Mouse (Mus musculus) CD4-positive naive resting alpha-beta T cell, adult 57 days (primary cell): ENCODE results near the gene Olfr782. TPM values are rescaled to one million over a fixed set of nuclear protein-coding genes. Genes with fewer than 3 reads are reported as not detected.

Experiments
- total RNA-seq: library from RNA; stranded (reverse); gene quantifications from one replicate; pipeline ENCODE4 v1.2.4, GENCODE M21; 2023

Olfr782 gene
- not detected for total RNA-seq

GRCm38 (mm10) chr10:129348550-129348949 is at the start of gene Olfr782:
TSS of gene Olfr782 (plus strand) at chr10:129348850.

GRCm38 (mm10) chr10:129317817-129318216 is 30.8 kb upstream of the Olfr782 start, which contains the start of gene Olfr780:
TSS of gene Olfr780 (plus strand) at chr10:129318117.

GRCm38 (mm10) chr10:129328554-129328953 is 20.1 kb upstream of the Olfr782 start, which contains the start of gene Olfr781:
TSS of gene Olfr781 (plus strand) at chr10:129328854.

GRCm38 (mm10) chr10:129383783-129384182 is 35.1 kb downstream of the Olfr782 start, which contains the start of gene Olfr784:
TSS of gene Olfr784 (plus strand) at chr10:129384083.

Other genes with a start within 250 kb of the Olfr782 start
- not detected for gene Olfr768, start 249.5 kb upstream of the Olfr782 start, total RNA-seq
- not detected for gene Olfr769, start 231.0 kb upstream of the Olfr782 start, total RNA-seq
- gene Olfr770, start 209.9 kb upstream of the Olfr782 start, total RNA-seq: not detected
- not detected for gene Olfr771, start 184.1 kb upstream of the Olfr782 start, total RNA-seq
- not detected for gene Olfr772, start 170.9 kb upstream of the Olfr782 start, total RNA-seq
- not detected for gene Olfr773, start 161.4 kb upstream of the Olfr782 start, total RNA-seq
- gene Olfr774, start 112.6 kb upstream of the Olfr782 start, total RNA-seq: not detected
- gene Olfr775, start 100.4 kb upstream of the Olfr782 start, total RNA-seq: not detected
- gene Olfr776, start 89.7 kb upstream of the Olfr782 start, total RNA-seq: not detected
- not detected for gene Olfr777, start 77.4 kb upstream of the Olfr782 start, total RNA-seq
- not detected for gene Olfr780, start 30.7 kb upstream of the Olfr782 start, total RNA-seq
- not detected for gene Olfr781, start 20.0 kb upstream of the Olfr782 start, total RNA-seq
- gene Olfr784, start 35.2 kb downstream of the Olfr782 start, total RNA-seq: 0.30 TPM
- gene Olfr785, start 56.6 kb downstream of the Olfr782 start, total RNA-seq: not detected
- not detected for gene Olfr786, start 78.5 kb downstream of the Olfr782 start, total RNA-seq
- gene Olfr787, start 113.0 kb downstream of the Olfr782 start, total RNA-seq: not detected
- gene Olfr788, start 122.1 kb downstream of the Olfr782 start, total RNA-seq: not detected
- not detected for gene Olfr789, start 135.9 kb downstream of the Olfr782 start, total RNA-seq
- not detected for gene Olfr790, start 149.6 kb downstream of the Olfr782 start, total RNA-seq
- gene Olfr791, start 172.9 kb downstream of the Olfr782 start, total RNA-seq: not detected
- not detected for gene Olfr792, start 190.3 kb downstream of the Olfr782 start, total RNA-seq
- not detected for gene Olfr794, start 218.8 kb downstream of the Olfr782 start, total RNA-seq